Mouse (Mus musculus) lung, adult 2 months (tissue): ENCODE measurements at regions not wholly inside any gene's neighbourhood (a gene's known extent, or its start where the extent isn't known, plus 50 kb on each side); places are given as distances from the start of the nearest gene placed in this dataset.

Source experiments
- CTCF ChIP-seq: fragments of 200-500 bp; IDR thresholded peaks from 2 replicates; pipeline ENCODE4 v1.5.1; 2011; ENCODE audit warnings: mild to moderate bottlenecking, low read length, control low read depth; ENCODE audit not compliant: insufficient read depth
- POLR2A ChIP-seq: fragments of 200-500 bp; IDR thresholded peaks from 2 replicates; pipeline ENCODE4 v1.6.1; 2011; ENCODE audit warnings: low read depth, mild to moderate bottlenecking, control low read depth, low read length, borderline replicate concordance; ENCODE audit errors: extremely low read depth

DNA sequence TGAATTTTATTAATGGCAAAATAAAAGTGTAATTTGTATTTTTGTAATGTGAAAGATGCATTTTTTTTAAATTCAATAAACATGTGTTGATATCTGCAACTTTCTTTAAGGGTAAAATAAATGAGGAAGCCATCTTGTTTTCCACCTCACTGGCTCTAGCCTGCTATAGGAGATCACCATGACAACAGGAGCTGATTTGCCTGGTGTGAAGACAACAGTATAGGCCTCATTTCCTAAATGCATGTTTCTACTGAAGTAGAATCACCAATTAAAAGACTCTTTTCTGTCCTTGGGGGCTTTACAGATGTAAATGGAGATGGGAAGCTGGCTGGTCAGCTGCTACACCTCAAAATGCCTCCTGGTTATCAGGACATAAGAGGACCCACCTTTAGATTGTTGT lies 544.4 kb upstream of the Cited2 start:
- TF ChIP-seq POLR2A (no peak), CTCF (no peak)
